Mouse (Mus musculus) gastrocnemius, adult 8-10 months (tissue): ENCODE data around the gene Olfr427. TPM values are rescaled to one million over a fixed set of nuclear protein-coding genes. Genes with fewer than 3 reads are reported as not detected.
"Not testable (repeated sequence)": the region's sequence is repeated elsewhere in the genome, so short reads cannot be mapped to it uniquely, and the experiment has no call there.

ENCODE experiments used
- DNase-seq, 2 experiments: peaks; one replicate each; pipeline ENCODE4 v3.0.0; 2022; ENCODE audit warnings: low spot score in 2 of 2
- total RNA-seq, 4 experiments: library from RNA; stranded (reverse); gene quantifications; 2 replicates each; pipeline ENCODE4 v1.2.4; 2022

Gene Olfr427
- total RNA-seq: not detected

DNA sequence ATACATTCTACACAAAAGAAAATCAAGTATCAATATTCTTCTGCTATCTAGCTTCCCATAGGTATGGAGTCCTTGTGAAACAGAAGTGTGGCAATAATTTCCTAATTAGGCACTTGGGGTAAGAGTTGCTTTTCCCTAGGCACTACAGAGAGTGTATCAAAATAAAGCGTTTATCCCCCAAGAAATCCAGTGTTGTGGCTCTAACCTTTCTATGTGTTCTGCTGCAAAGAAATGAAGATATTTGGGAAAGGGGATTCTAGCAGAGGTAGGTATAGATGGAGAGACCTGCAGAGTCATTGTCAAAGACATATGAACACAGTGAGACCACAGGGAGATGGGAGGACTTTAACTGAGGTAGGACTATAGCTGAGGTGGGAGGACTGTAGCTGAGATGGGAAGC is at the start of gene Olfr427:
Gene Olfr427, plus strand, starts transcription at position 301 of the 400 bp plus-strand sequence.
- DNase-seq: no peak

DNA sequence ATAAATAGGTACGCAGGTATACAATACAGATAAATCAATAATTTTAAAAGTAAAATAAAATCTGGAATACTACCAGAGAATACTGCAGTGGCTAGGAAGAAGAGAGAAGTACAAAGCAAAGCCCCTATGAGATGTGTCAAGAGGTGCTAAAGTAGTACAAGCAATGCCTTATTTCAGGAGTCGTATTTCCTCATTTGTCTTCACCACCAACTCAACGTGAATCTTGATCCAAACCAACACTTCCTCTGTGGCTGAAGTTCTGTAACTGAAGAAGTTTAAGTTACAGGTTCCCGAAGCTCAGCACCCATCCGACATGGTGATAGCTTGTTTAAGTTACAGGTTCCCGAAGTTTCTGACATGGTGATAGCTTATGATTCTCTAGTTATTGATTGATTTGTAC is 48.5 kb upstream of the Olfr427 start:
- not testable (repeated sequence) for DNase-seq

DNA sequence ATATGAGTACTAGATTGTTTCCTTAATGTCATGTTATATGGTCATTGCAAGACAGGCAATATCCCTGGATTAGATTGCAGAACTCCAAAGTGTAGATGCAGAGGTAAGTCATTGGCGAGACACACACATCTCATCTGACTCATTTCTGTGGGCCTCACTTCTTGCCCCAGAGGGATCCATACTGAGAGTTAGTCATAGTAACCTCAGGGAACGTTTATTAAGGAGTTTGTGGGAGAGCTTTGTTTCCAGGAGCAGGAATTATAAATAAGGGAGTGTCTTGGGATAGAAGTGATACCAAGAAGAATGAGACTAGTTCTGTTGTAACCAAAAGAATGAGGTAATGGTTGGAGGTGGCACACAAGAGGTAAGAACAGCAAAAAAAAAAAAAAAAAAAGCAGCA is 47.8 kb upstream of the Olfr427 start, which contains the start of gene Olfr432:
Gene Olfr432, plus strand, starts transcription at position 313 of the 400 bp plus-strand sequence.
- DNase-seq: no peak

DNA sequence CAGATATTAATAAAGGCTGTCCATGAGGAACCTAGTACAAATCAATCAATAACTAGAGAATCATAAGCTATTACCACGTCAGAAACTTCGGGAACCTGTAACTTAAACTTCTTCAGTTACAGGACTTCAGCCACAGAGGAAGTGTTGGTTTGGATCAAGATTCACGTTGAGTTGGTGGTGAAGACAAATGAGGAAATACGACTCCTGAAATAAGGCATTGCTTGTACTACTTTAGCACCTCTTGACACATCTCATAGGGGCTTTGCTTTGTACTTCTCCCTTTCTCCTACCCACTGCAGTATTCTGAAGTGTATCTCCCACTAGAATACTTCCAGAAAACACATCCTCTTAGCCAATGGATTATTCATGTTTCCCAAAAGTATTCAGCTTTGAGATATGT is 47.3 kb upstream of the Olfr427 start:
- DNase-seq: not testable (repeated sequence)

DNA sequence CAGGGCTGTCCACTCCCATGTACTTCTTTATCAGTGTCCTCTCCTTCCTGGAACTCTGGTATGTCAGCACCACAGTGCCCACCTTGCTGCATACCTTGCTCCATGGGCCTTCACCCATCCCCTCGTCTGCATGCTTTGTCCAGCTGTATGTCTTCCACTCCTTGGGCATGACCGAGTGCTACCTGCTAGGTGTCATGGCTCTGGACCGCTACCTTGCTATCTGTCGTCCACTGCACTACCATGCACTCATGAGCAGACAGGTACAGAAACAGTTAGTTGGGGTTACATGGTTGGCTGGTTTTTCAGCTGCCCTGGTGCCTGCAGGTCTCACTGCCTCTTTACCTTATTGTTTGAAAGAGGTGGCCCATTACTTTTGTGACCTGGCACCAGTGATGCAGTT is 46.2 kb upstream of the Olfr427 start:
- DNase-seq: no peak

DNA sequence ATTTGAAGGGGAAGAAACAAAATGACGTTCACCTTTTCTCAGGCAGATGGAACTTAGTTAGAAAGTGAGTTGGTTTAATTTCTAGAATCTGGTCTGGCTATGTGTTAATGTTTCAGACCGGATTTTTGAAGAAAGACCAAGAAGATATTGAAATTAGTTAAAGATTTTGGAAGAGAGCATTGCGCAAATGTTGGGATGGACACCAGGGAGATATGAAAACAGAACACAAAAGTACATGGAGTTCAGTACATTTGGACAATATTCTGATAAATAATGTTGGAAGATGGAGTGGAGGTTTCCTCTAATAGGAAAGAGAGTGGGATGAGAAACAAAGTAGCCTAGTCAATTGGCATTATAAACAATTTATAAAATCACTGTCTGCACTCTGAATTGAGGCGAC is 45.2 kb upstream of the Olfr427 start:
- DNase-seq: no peak

DNA sequence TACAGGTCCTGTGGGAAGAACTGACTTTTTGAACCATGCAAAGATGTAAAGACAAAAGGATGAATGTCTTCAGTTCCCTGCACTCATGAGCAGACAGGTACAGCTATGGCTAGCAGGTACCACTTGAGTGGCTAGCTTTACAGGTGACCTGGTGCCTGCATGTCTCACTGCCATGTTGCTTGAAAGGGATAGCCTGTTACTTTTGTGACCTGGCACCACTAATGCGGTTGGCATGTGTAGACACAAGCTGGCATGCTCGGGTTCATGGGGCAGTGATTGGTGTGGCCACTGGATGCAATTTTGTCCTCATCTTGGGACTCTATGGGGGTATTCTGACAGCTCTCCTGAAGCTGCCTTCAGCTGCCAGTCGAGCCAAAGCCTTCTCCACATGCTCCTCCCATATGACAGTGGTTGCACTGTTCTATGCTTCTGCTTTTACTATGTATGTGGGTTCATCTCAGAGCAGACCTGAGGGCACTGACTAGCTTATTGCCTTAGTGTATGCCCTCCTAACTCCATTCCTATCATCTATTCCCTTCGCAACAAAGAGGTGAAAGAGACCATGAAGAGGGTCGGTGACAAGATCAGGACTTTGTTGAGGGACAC is 44.7 kb upstream of the Olfr427 start:
- no peak for DNase-seq

DNA sequence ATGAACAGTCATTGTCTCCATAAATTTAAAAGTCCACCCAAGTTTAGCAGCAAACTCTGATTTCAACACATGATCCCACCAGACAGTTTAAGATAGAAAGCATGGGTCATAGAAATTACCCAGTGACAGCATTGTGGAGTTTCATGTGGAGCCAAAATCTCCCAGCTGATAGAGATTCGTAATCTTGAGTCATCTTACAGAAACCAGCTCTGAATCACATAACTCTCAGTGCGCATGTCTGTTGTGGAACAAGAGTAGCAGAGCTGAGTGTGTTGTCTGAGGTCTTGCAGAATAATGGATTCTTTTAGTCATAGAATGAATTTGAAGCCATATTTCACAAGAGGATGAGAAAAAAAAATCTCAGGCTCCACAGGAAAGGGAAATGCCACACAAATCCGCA is 43.7 kb upstream of the Olfr427 start:
- no peak for DNase-seq

DNA sequence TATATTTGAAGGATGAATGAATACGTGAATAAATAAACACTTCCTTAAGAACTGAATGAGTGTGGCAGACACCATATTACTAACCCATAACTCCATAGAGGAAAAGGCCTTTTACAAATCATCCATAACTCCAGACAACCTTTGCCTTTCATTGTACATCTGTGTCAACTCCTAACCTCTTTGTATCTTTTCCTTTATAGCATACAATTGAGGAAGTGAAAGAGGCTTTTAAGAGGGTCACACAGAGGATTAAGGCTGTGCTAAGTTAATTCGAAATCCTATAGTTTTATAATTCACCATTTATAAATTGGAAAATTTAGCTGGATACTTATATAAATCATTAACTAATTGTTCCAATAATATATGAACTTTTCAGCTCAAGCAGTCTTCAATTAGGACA is 41.4 kb upstream of the Olfr427 start:
- no peak for DNase-seq

DNA sequence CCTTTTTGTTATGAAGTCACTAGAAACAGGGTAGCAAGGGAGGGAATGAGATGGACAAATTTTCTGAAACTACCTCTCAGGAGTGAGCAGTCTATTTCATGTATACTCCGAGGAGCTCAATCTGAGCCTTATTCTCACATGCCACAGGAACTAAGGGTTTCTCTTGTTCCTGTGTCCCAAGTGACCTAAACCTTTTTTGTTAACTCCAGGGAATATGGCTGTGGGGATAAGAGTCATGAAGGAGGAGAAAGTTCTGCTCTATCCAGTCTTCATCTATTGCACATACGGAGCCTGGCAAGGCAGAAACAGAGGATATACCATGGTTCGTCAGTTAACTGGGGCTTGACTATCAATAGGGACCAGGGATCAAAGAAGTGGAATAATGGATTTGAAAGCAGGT is 30.4 kb upstream of the Olfr427 start, which contains the start of gene Olfr430:
Gene Olfr430, plus strand, starts transcription at position 301 of the 400 bp plus-strand sequence.
- no peak for DNase-seq

DNA sequence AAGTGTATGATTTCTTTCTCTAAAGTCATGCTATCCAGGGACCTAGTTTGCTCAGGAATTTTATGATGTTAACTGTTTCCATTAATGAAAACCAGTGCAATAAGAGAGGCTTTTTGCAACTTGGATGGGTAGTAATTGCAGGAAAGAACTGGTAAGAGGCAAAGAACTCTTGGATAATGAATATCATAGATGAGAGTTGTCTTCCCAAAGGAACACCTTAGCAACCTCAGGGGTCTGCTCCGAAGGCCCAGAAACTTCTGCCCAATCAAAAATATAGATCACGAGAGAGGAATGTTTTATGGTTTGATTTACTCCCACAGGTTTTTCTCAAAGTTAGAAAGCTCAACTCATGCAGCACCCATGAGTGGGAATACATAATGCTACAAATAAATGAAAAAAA is 12.7 kb upstream of the Olfr427 start, which contains the start of gene Olfr429:
Gene Olfr429, plus strand, starts transcription at position 301 of the 400 bp plus-strand sequence.
- DNase-seq: no peak

DNA sequence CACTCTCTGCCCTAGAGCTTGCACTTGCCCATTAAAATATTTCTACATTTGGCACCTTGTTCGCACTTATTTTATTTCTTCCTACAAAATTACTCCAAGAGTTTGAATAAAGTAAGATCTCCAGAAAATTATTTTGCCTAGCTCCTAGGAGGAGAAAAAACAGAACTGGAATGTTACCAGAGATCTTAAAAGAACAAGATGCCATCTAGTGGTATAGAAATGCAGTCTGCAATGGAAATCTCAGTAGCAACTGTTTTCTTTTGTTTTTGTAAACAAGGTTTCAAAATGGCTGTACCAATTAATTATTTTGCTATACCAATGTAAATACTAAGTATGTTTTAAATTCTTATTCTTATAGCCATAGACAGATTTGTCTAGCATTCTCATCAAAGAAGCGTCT is 7.0 kb downstream of the Olfr427 start:
- no peak for DNase-seq

DNA sequence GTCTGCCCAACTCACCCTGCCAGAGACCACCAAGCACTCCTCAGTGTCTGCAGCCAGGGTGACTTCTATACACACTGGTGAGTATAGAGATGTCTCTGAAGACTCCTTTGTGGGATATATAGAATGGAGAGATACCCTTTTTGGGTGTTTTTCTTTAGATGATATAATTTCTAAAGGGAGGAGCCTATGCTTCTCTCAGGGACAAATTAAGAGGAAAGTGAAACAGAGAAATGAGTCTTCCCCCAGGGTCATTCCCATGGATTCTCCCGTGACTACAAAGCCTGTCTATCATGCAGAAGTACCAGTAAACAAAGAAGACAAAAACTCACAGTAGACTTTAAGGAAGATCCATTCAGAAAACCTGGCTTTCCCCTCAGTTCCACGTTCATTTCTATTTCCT is 24.4 kb downstream of the Olfr427 start, which contains the start of gene Olfr231:
Gene Olfr231, minus strand, starts transcription at position 101 of the 400 bp plus-strand sequence.
- no peak for DNase-seq

DNA sequence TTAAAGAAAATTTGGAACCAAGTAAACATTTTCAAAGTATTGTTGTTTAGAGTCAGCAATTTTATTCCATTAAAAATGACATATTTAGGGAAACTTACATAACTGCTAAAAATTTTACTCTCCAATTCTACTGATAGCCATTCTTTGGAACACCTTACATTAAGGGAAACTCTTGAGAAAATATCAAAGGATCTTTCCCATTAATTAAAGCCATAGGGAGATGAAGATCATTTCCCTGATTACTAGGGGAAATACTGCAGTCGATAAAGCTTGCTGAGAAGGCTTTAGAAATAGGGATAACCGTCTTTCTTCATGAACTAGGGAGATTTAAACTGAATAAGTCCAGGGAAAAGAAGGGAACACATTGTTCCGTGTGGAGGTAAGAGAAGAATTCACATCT is 34.5 kb downstream of the Olfr427 start, which contains the start of gene Olfr424:
Gene Olfr424, plus strand, starts transcription at position 301 of the 400 bp plus-strand sequence.
- DNase-seq: no peak

DNA sequence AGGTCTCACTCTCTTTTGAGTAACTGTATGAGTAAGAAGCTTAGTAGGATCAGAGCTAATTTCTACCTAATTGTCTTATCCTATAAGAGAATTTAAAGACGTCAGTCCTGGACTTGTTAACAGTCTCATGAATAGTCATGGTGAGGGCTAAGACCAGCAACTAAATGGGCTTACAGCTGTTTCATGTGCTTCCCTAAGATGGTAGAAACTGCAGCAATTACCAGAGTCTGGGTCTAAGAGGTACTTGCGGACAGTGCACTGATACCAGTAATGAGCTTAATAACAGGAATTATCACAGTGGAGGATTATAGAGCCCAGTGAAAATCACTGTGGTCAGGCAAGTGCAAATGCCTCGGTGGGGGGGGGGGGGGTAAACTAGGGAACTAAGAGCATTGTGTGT is 35.3 kb downstream of the Olfr427 start:
- DNase-seq: no peak

DNA sequence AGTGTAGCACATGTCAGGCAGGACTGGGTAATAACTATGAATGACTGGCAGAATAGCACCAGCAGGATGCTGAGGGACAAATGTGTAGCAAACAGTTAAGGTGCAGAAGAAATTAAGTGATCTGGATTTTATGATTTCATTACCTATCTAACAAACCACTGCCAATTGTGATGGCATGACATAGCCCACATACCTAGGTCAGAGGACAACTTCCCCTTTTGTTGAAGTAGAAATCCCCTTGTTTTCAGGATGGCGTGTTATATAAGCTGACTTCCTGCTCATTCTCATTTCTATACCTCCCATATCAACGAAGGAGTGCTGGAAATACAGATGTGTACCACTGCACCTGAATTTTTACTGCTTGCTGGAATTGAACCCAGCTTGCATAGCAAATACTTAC is 44.7 kb downstream of the Olfr427 start:
- DNase-seq: no peak

DNA sequence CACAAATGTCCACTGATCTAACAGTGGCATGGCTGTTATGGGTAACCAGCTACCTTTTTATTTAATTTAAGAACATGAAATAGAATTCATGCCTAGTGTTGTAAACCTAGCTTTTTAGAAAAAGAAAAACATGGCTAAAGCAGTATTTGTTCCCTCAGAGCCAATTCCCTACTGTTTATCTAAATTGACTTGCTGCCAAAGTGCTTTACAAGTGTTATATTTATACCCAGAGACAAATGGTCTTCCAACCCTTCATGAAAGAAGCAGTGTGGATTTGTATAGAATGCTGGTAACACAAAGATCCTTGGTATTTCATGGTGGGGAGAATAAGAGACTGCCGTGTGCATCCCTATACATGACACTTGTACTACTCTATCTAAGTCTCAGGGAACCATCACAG is 50.0 kb downstream of the Olfr427 start:
- no peak for DNase-seq

DNA sequence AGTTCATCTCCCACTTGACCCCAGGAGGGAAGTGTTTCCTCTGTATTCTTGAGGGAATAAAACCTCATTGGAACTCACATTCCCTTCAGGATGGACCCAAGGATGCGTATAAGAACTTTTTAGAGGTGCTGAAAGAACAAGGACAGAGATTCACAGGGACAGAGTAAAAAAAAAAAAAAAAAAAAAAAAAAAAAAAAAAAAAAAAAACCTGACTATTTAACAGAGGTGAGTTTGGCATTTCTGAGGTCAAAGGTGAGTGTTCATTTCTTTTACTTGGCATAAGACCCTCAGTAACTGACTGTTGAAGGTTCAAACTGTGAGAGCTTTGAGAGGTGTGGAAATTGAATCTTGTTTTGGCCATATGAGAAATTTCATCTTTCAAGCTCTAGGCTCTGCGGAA is 52.6 kb downstream of the Olfr427 start:
- DNase-seq: no peak

Other genes starting within 250 kb of the Olfr427 start
- 1 to 10 TPM in 2 of 4 experiments, under 1 TPM in 2; 0.53 to 2.2 (median 1.1) TPM for gene Ifi211, start 183.8 kb upstream of the Olfr427 start, total RNA-seq
- gene Mndal, start 154.4 kb upstream of the Olfr427 start, total RNA-seq: 1 to 10 TPM; 1.1 to 1.9 (median 1.7) TPM
- 1 to 10 TPM; 1.6 to 3.4 (median 1.9) TPM for gene Ifi203, start 154.2 kb upstream of the Olfr427 start, total RNA-seq
- gene Ifi202b, start 114.1 kb upstream of the Olfr427 start, total RNA-seq: not detected
- 10 to 100 TPM in 1 of 4 experiments, 1 to 10 TPM in 3; 3.1 to 12.5 (median 5.8) TPM for gene Ifi205, start 65.1 kb upstream of the Olfr427 start, total RNA-seq
- not detected for gene Olfr433, start 56.2 kb upstream of the Olfr427 start, total RNA-seq
- not detected for gene Olfr432, start 47.7 kb upstream of the Olfr427 start, total RNA-seq
- not detected for gene Olfr430, start 30.3 kb upstream of the Olfr427 start, total RNA-seq
- gene Olfr429, start 12.6 kb upstream of the Olfr427 start, total RNA-seq: not detected
- gene Olfr231, start 24.3 kb downstream of the Olfr427 start, total RNA-seq: not detected
- not detected for gene Olfr424, start 34.6 kb downstream of the Olfr427 start, total RNA-seq
- gene Olfr420, start 58.7 kb downstream of the Olfr427 start, total RNA-seq: not detected
- under 1 TPM in 1 of 4 experiments, not detected in 3; 0.05 TPM for gene Spta1, start 75.9 kb downstream of the Olfr427 start, total RNA-seq
- not detected for gene Olfr419, start 155.2 kb downstream of the Olfr427 start, total RNA-seq
- not detected for gene Mptx1, start 233.6 kb downstream of the Olfr427 start, total RNA-seq